Mouse (Mus musculus) liver, postnatal 0 days (tissue): ENCODE results near the gene Tomm70a. TPM values are rescaled to one million over a fixed set of nuclear protein-coding genes. Genes with fewer than 3 reads are reported as not detected.

Experiments used
- ATAC-seq: fragments of 200-750 bp; cut with Nextera tagmentation; 2 replicates; pipeline ENCODE4 v1.8.0; 2017; ENCODE audit warnings: mild to moderate bottlenecking, moderate library complexity
- DNase-seq: peaks from one replicate; pipeline ENCODE4 v3.0.0-alpha.2; 2016
- H3K27ac ChIP-seq: fragments of 300-500 bp; sonication (generic); 2 replicates; pipeline ENCODE4 v1.5.1; 2014; ENCODE audit warnings: antibody characterized with exemption, moderate library complexity, mild to moderate bottlenecking, low read depth
- H3K27me3 ChIP-seq: fragments of 300-500 bp; sonication (generic); 2 replicates; pipeline ENCODE4 v1.6.1; 2014; ENCODE audit warnings: low read length, control low read depth, mixed read lengths; ENCODE audit not compliant: insufficient read depth
- H3K36me3 ChIP-seq: fragments of 300-500 bp; sonication (generic); replicated peaks from 2 replicates; pipeline ENCODE4 v1.6.1; 2014; ENCODE audit warnings: mild to moderate bottlenecking, control low read depth, low read length, moderate library complexity, mixed read lengths; ENCODE audit not compliant: insufficient read depth
- H3K4me1 ChIP-seq: fragments of 300-500 bp; sonication (generic); 2 replicates; pipeline ENCODE4 v1.6.1; 2014; ENCODE audit warnings: antibody characterized with exemption, mild to moderate bottlenecking, control low read depth; ENCODE audit not compliant: insufficient read depth
- H3K4me2 ChIP-seq: fragments of 300-500 bp; sonication (generic); 2 replicates; pipeline ENCODE4 v1.6.1; 2014; ENCODE audit warnings: low read depth, mild to moderate bottlenecking, low read length, moderate library complexity, mixed read lengths
- H3K4me3 ChIP-seq: fragments of 300-500 bp; sonication (generic); 2 replicates; pipeline ENCODE4 v1.5.1; 2014; ENCODE audit warnings: low read depth, low read length
- H3K9ac ChIP-seq: fragments of 300-500 bp; sonication (generic); replicated peaks from 2 replicates; pipeline ENCODE4 v1.6.1; 2014; ENCODE audit warnings: mild to moderate bottlenecking, moderate library complexity
- H3K9me3 ChIP-seq: fragments of 300-500 bp; sonication (generic); 2 replicates; pipeline ENCODE4 v1.6.1; 2016; ENCODE audit warnings: mild to moderate bottlenecking, control low read depth, low read length, mixed read lengths
- CTCF ChIP-seq: sonication (generic); IDR thresholded peaks from 2 replicates; pipeline ENCODE4 v1.5.1; 2016; ENCODE audit warnings: antibody characterized with exemption, low read depth
- EP300 ChIP-seq: IDR thresholded peaks from 2 replicates; pipeline ENCODE4 v1.6.1; 2016; ENCODE audit warnings: antibody characterized with exemption, low read depth, mild to moderate bottlenecking
- WGBS: fragments of 180-500 bp; shearing (Covaris S2); extraction: QIAGEN DNeasy Blood & Tissue Kit; methylation state at CpG from one replicate; pipeline ENCODE4 v1.1.7; 2014; ENCODE audit not compliant: insufficient replicate concordance; 5-methylcytosine and 5-hydroxymethylcytosine counted together
- polyA plus RNA-seq: library from polyadenylated mRNA; unstranded; fragments of >200 nt; fragmentation: Nextera tagmentation; extraction: Ambion mirVana; gene quantifications from 2 replicates; pipeline ENCODE4 v1.2.1, GENCODE M21; 2015

The Tomm70a gene
- polyA plus RNA-seq, 1 experiment from 2014 or later: 27.6 TPM

- no peaks in the 10 kb centered on the region for H3K4me1 ChIP-seq
- no peaks in the 10 kb centered on the region for H3K9me3 ChIP-seq
- WGBS: 62% methylated on average over 10 of the region's 10 CpGs
- no peak overlapping the region for H3K9ac ChIP-seq
- no peak for TF ChIP-seq EP300
- TF ChIP-seq CTCF: no peak
- H3K4me2 ChIP-seq: no peak overlapping the region
- no peak overlapping the region for H3K4me3 ChIP-seq
- no peaks in the 10 kb centered on the region for H3K27me3 ChIP-seq
- ATAC-seq (no peak), DNase-seq (no peak)
- H3K36me3 ChIP-seq: peaks cover 20% of the 10 kb centered on the region
- H3K27ac ChIP-seq: no peak overlapping the region; the same call in 1 of the 2 replicates
Measured at GRCm38 (mm10) chr16:57177664-57178063, 56.2 kb downstream of the Tomm70a start.

DNA sequence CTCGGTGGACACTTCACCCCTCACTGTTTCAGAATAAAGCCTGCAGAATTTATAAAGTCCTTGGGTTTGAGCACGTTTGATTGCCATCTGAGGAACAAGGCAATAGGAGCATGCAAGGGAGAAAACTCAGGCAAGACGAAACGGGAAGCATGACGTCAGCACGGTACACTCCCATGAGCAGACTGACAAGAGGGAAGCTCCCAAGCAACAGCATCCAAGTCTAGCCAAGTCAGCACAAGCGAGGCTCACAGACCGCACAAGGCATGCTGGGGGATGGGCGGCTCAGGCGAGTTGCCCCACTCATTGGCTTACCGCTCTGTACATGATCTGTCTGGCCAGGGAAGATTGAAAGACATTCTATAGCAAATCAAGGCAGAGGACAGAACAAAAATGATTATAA is 59.7 kb downstream of the Tomm70a start:
- DNase-seq (peak; percentile 33), ATAC-seq (0 out of 2 replicates have a peak, but pooled peaks have one; percentile 33)
- Histone ChIP-seq H3K27ac (no peak overlapping the region), H3K36me3 (peaks cover 34% of the 10 kb centered on the region), H3K27me3 (no peaks in the 10 kb centered on the region), H3K4me1 (no peaks in the 10 kb centered on the region), H3K4me2 (no peak overlapping the region), H3K9me3 (no peaks in the 10 kb centered on the region), H3K4me3 (no peak overlapping the region), H3K9ac (no peak overlapping the region)
- 82% methylated on average over 11 of the region's 11 CpGs for WGBS
- TF ChIP-seq EP300 (no peak), CTCF (no peak)

- Histone ChIP-seq H3K4me1 (no peaks in the 10 kb centered on the region), H3K9me3 (no peaks in the 10 kb centered on the region), H3K9ac (no peak overlapping the region), H3K27ac (no peak overlapping the region), H3K4me3 (no peak overlapping the region), H3K27me3 (no peaks in the 10 kb centered on the region), H3K4me2 (no peak overlapping the region), H3K36me3 (peaks cover 34% of the 10 kb centered on the region)
- ATAC-seq (no peak), DNase-seq (no peak)
- 71% methylated on average over 5 of the region's 5 CpGs for WGBS
- TF ChIP-seq CTCF (no peak), EP300 (no peak)
Measured at GRCm38 (mm10) chr16:57182037-57182436, 60.5 kb downstream of the Tomm70a start.

DNA sequence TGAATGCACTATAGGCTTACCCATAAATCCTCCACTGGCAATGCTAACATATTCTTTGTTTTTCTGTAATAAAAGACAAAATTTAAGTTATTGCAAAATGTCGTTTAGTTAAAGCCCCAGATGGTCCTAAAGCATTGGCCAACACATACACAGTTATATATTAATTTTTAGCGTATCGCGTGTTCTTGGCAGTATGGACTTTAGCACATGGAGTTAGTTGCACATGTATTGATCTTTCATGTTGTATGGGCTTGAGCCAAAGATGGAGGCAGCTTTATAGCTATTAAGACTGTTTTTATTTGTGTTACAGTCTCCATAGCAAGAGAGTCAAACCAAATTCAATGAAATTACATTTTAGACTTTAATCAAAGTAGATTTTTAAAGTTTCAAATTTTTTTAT is 65.1 kb downstream of the Tomm70a start:
- 67% methylated on average over 4 of the region's 4 CpGs for WGBS
- Histone ChIP-seq H3K27ac (no peak overlapping the region), H3K4me1 (no peaks in the 10 kb centered on the region), H3K9me3 (no peaks in the 10 kb centered on the region), H3K4me3 (no peak overlapping the region), H3K36me3 (peaks cover 35% of the 10 kb centered on the region), H3K27me3 (no peaks in the 10 kb centered on the region), H3K4me2 (no peak overlapping the region), H3K9ac (no peak overlapping the region)
- DNase-seq (no peak), ATAC-seq (peak; percentile 89)
- TF ChIP-seq CTCF (no peak), EP300 (no peak)

- TF ChIP-seq CTCF (no peak), EP300 (0 out of 2 replicates have a peak, but pooled peaks have one; percentile 20)
- DNase-seq (no peak), ATAC-seq (peak; percentile 50; the same call in 1 of the 2 replicates)
- no peak overlapping the region for H3K9ac ChIP-seq
- 35% methylated on average over 2 of the region's 2 CpGs for WGBS
- H3K27me3 ChIP-seq: no peaks in the 10 kb centered on the region
- H3K4me1 ChIP-seq: no peaks in the 10 kb centered on the region
- no peak overlapping the region for H3K4me3 ChIP-seq
- H3K27ac ChIP-seq: peak overlapping the region; percentile 66; the same call in 1 of the 2 replicates
- H3K4me2 ChIP-seq: no peak overlapping the region
- peaks cover 23% of the 10 kb centered on the region for H3K36me3 ChIP-seq
- H3K9me3 ChIP-seq: no peaks in the 10 kb centered on the region
Measured at GRCm38 (mm10) chr16:57189493-57189892, 68.0 kb downstream of the Tomm70a start.

DNA sequence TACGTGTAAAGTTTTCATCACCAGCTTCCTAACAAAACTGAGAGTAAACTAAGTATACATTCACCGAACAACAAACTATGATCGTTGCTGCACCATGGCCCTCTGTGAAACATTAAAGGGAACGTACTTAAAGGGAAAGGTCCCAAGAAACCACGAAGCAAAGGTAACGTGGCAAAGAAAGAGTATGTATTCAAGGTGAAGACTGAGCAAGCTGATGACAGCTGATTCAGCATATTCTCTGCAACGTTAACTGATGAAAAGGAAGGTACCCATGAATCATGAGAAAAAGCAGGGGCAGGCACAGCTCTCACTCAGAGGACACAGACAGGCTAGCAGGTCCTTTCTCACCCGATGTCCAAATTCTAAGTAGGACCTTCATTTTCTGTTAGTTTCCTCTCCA is 68.9 kb downstream of the Tomm70a start:
- no peak overlapping the region for H3K4me3 ChIP-seq
- ATAC-seq: no peak
- 78% methylated on average over 8 of the region's 8 CpGs for WGBS

GRCm38 (mm10) chr16:57191214-57191613 is 69.7 kb downstream of the Tomm70a start:
- no peak for TF ChIP-seq EP300
- no peak for TF ChIP-seq CTCF
- ATAC-seq (no peak), DNase-seq (no peak)
- Histone ChIP-seq H3K4me3 (no peak overlapping the region), H3K9me3 (no peaks in the 10 kb centered on the region), H3K27ac (no peak overlapping the region), H3K4me2 (no peak overlapping the region), H3K9ac (no peak overlapping the region), H3K4me1 (no peaks in the 10 kb centered on the region), H3K36me3 (peaks cover 29% of the 10 kb centered on the region), H3K27me3 (no peaks in the 10 kb centered on the region)
- WGBS: 90% methylated on average over 14 of the region's 14 CpGs

More for the DNA sequence above, 68.9 kb downstream of the Tomm70a start:
- H3K36me3 ChIP-seq: peaks cover 28% of the 10 kb centered on the region
- H3K4me2 ChIP-seq: no peak overlapping the region
- TF ChIP-seq EP300: no peak
- no peak for TF ChIP-seq CTCF
- no peak overlapping the region for H3K9ac ChIP-seq
- H3K9me3 ChIP-seq: no peaks in the 10 kb centered on the region
- DNase-seq: no peak
- no peaks in the 10 kb centered on the region for H3K27me3 ChIP-seq
- H3K4me1 ChIP-seq: no peaks in the 10 kb centered on the region
- H3K27ac ChIP-seq: peak overlapping the region; percentile 66; the same call in 1 of the 2 replicates
